Mouse (Mus musculus) cortical plate, adult 2 months (tissue): Measurements from ENCODE around the gene Dtx3.
"Not testable (repeated sequence)": the region's sequence is repeated elsewhere in the genome, so short reads cannot be mapped to it uniquely, and the experiment has no call there.

Experiments
- CTCF ChIP-seq: fragments of 200-500 bp; IDR thresholded peaks from 2 replicates; pipeline ENCODE4 v1.5.1; 2011; ENCODE audit warnings: mild to moderate bottlenecking, control low read depth, low read length; ENCODE audit not compliant: insufficient read depth; ENCODE audit errors: extremely low read depth
- POLR2A ChIP-seq: fragments of 200-500 bp; IDR thresholded peaks from 2 replicates; pipeline ENCODE4 v1.6.1; 2011; ENCODE audit warnings: mild to moderate bottlenecking, low read length, control low read depth; ENCODE audit not compliant: insufficient read depth; ENCODE audit errors: extremely low read depth

DNA sequence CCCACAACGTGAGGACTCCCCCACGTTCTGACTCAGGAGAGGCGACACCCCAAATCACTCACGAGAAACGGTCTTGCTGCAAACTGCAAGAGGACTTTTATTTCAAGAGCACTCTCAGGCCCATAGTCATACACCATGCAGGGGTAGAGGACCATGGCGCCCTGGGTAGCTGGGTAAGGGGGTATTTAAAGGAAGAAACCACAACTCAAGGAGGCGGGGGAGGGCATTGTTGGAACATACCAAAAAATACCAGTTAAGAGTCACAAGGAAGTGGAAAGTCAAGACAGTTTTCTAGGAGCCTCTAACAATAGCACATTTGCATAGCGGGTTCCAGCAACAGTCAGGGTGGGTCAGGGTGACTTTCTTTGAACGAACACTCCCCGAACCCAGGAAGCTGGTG lies 43.0 kb downstream of the Dtx3 start:
- TF ChIP-seq CTCF, POLR2A: not testable (repeated sequence)
